Mouse (Mus musculus): ENCODE measurements around the gene Tmem256. TPM values are rescaled to one million over a fixed set of nuclear protein-coding genes. Genes with fewer than 3 reads are reported as not detected.
A peak's percentile ranks its signal among the peaks of the same experiment; 100 is the strongest.

The Tmem256 gene
- polyA plus RNA-seq, 1 experiment from 2014 or later: 455 TPM

DNA sequence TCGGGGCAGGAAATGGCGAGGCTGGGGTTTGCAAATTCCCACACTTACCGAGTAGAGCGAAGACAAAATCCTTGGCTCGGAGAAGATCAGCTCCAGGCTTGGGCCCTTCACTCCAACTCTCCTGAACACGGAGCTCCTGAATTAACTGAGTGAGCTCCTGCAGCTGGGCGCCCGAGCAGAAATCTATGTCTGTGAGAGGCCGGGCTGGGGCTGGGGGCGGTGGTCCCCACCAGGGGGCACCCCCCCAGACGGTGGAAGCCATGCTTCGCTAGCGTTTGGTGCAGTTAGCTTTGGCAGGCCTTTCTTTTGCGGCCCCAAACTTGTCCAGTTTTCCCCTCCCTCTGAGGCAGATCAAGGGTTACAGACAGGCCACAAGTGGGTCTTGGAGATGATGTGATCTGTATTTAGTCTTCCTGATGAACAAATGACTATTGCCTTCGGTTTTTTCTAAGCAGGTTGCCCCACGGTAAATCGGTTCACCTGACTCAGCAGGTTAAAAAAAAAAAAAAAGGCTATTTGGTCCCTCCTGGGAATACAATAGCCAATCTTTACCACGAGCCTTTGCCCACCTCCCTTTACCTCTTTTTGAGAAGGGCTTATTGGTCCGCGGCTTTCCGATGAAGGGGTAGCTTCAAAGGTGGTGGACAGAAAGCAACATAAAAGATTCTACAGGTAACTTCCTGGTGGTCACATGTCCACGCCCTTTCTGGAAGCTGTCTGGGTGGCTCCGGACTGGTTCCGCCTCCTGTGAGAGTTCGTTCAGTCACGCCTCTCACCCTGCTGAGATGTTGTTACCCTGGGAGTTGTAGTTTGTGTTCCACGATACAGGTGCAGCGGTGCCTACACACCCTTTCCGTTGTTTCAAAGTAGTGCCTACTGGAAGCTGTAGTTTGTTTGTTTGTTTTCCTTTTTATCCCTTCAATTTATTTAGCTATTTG, 33.1 kb upstream of the Tmem256 start, which contains the start of gene Tmem102:
TSS of gene Tmem102 (minus strand) at position 653 of the 938 bp plus-strand sequence.
- Histone ChIP-seq H3K27me3 (replicated peaks; ENCODE audit: control insufficient read depth, insufficient read depth, low read length) (peaks cover 38% of the 10 kb centered on the region), H3K4me3 (ENCODE audit: low read depth, low read length) (peak within 1 kb of the TSS; percentile 58), H3K9ac (ENCODE audit: low read length) (peak within 1 kb of the TSS; percentile 23), H3K9me3 (ENCODE audit: control insufficient read depth, low read length) (no peaks in the 10 kb centered on the region), H3K36me3 (ENCODE audit: control insufficient read depth, insufficient read depth, low read length) (no peaks in the 10 kb centered on the region), H3K27ac (ENCODE audit: low read depth) (no peak within 1 kb of the TSS), H3K4me2 (ENCODE audit: low read length) (peak within 1 kb of the TSS; percentile 82), H3K4me1 (replicated peaks; ENCODE audit: control insufficient read depth, insufficient read depth, low read length) (peaks cover 32% of the 10 kb centered on the region)
- 7% methylated on average over 29 of the region's 29 CpGs for WGBS
- ATAC-seq (replicated peaks; ENCODE audit: low FRiP score, low TSS enrichment, low read depth) (no peak), DNase-seq (ENCODE audit: low spot score) (peak; percentile 64)

DNA sequence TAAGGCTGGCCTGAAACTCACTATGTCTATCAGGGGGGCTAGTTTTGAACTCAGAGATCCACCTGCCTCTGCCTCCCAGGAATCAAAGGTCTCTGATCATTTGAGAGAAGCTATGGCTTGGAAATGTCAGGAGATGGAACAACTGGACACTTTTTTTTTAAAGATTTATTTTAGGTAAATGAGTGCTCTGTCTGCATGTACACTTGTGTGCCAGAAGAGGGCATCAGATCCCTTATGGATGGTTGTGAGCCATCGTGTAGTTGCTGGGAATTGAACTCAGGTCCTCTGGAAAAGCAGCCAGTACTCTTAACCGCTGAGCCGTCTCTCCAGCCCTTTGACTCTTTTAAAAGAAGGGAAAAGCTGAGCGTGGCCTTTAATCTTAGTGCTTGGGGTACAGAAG, 31.9 kb upstream of the Tmem256 start:
- H3K4me2 ChIP-seq (ENCODE audit: low read length): no peak overlapping the region
- H3K4me3 ChIP-seq (ENCODE audit: low read depth, low read length): no peak overlapping the region
- H3K9me3 ChIP-seq (ENCODE audit: control insufficient read depth, low read length): no peaks in the 10 kb centered on the region
- peaks cover 35% of the 10 kb centered on the region for H3K27me3 ChIP-seq (replicated peaks; ENCODE audit: control insufficient read depth, insufficient read depth, low read length)
- WGBS: 80% methylated on average over 4 of the region's 4 CpGs
- H3K27ac ChIP-seq (ENCODE audit: low read depth): no peak overlapping the region
- H3K4me1 ChIP-seq (replicated peaks; ENCODE audit: control insufficient read depth, insufficient read depth, low read length): peaks cover 26% of the 10 kb centered on the region
- no peak overlapping the region for H3K9ac ChIP-seq (ENCODE audit: low read length)
- DNase-seq (ENCODE audit: low spot score) (no peak), ATAC-seq (replicated peaks; ENCODE audit: low FRiP score, low TSS enrichment, low read depth) (no peak)
- H3K36me3 ChIP-seq (ENCODE audit: control insufficient read depth, insufficient read depth, low read length): no peaks in the 10 kb centered on the region

DNA sequence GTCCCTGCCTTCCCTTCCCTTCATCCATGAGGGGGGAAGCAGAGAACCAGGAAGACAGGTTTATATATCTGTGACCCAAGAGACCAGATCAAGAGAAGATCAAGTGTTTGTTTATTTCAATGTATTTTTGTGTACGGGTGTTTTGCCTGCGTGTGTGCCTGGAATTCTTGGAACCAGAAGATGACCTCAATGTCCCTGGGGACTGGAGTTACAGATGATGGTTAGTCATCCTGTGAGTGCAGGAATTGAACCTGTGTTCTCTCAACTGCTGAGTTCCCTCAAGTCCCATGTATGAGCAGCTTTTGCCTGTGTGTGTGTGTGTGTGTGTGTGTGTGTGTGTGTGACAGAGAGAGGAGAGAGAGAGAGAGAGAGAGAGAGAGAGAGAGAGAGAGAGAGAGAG, 30.7 kb upstream of the Tmem256 start:
- peaks cover 15% of the 10 kb centered on the region; the same call in 1 of the 2 replicates for H3K4me1 ChIP-seq (replicated peaks; ENCODE audit: control insufficient read depth, insufficient read depth, low read length)
- no peak overlapping the region for H3K9ac ChIP-seq (ENCODE audit: low read length)
- H3K4me3 ChIP-seq (ENCODE audit: low read depth, low read length): no peak overlapping the region
- H3K27ac ChIP-seq (ENCODE audit: low read depth): no peak overlapping the region
- H3K36me3 ChIP-seq (ENCODE audit: control insufficient read depth, insufficient read depth, low read length): no peaks in the 10 kb centered on the region
- H3K9me3 ChIP-seq (ENCODE audit: control insufficient read depth, low read length): no peaks in the 10 kb centered on the region
- ATAC-seq (replicated peaks; ENCODE audit: low FRiP score, low TSS enrichment, low read depth) (no peak), DNase-seq (ENCODE audit: low spot score) (no peak)
- whole genome bisulfite sequencing: 55% methylated on average over 2 of the region's 2 CpGs
- no peak overlapping the region for H3K4me2 ChIP-seq (ENCODE audit: low read length)
- peaks cover 23% of the 10 kb centered on the region for H3K27me3 ChIP-seq (replicated peaks; ENCODE audit: control insufficient read depth, insufficient read depth, low read length)

DNA sequence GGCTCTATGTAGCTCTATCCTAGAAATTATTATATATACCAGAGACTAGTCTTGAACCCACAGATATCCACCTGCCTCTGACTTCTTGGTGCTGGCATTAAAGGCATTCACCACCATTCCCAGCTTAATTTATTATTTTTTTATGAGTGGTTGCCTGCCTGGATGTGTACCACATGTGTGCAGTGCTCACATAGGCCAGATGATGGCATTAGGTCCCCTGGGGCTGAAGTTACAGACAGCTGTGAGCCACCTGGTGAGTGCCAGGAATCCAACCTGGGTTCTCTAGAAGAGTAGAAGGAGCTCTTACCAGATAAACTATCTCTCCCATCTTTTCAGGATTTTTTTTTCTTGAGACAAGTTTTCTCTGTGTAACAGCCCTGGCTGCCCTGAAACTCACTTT, 28.0 kb upstream of the Tmem256 start:
- Histone ChIP-seq H3K4me2 (ENCODE audit: low read length) (no peak overlapping the region), H3K4me1 (replicated peaks; ENCODE audit: control insufficient read depth, insufficient read depth, low read length) (no peaks in the 10 kb centered on the region), H3K27me3 (replicated peaks; ENCODE audit: control insufficient read depth, insufficient read depth, low read length) (peaks cover 10% of the 10 kb centered on the region), H3K9me3 (ENCODE audit: control insufficient read depth, low read length) (no peaks in the 10 kb centered on the region), H3K27ac (ENCODE audit: low read depth) (no peak overlapping the region), H3K9ac (ENCODE audit: low read length) (no peak overlapping the region), H3K36me3 (ENCODE audit: control insufficient read depth, insufficient read depth, low read length) (no peaks in the 10 kb centered on the region), H3K4me3 (ENCODE audit: low read depth, low read length) (no peak overlapping the region)
- no peak for ATAC-seq (replicated peaks; ENCODE audit: low FRiP score, low TSS enrichment, low read depth)
- no peak for DNase-seq (ENCODE audit: low spot score)

DNA sequence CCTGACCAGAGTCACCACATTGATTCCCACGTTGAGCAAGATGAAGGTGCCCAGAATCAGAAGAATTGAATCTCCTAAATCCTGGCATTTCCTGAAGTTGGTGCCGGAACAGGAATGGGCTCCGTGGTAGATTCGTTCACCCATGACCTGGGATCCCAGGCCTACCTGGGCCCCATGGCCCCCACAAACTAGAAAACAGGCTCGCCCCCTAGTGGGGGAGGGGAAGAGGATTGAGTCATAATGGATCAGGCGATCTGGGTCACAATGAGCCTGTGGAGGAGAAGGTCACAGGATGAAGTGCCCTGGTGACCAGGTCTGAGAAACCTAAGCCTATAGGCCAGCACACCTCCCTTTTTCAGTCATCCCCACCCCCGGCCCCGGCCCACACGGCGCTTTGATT, 23.2 kb upstream of the Tmem256 start, which contains the start of gene Gm39566:
TSS of gene Gm39566 (minus strand) at position 144 of the 400 bp plus-strand sequence.
- 62% methylated on average over 10 of the region's 10 CpGs for WGBS
- Histone ChIP-seq H3K27ac (ENCODE audit: low read depth) (no peak within 1 kb of the TSS), H3K9me3 (ENCODE audit: control insufficient read depth, low read length) (no peaks in the 10 kb centered on the region), H3K36me3 (ENCODE audit: control insufficient read depth, insufficient read depth, low read length) (no peaks in the 10 kb centered on the region), H3K4me3 (ENCODE audit: low read depth, low read length) (no peak within 1 kb of the TSS), H3K27me3 (replicated peaks; ENCODE audit: control insufficient read depth, insufficient read depth, low read length) (no peaks in the 10 kb centered on the region), H3K9ac (ENCODE audit: low read length) (no peak within 1 kb of the TSS), H3K4me2 (ENCODE audit: low read length) (no peak within 1 kb of the TSS), H3K4me1 (replicated peaks; ENCODE audit: control insufficient read depth, insufficient read depth, low read length) (no peaks in the 10 kb centered on the region)
- ATAC-seq (replicated peaks; ENCODE audit: low FRiP score, low TSS enrichment, low read depth) (no peak), DNase-seq (ENCODE audit: low spot score) (no peak)

DNA sequence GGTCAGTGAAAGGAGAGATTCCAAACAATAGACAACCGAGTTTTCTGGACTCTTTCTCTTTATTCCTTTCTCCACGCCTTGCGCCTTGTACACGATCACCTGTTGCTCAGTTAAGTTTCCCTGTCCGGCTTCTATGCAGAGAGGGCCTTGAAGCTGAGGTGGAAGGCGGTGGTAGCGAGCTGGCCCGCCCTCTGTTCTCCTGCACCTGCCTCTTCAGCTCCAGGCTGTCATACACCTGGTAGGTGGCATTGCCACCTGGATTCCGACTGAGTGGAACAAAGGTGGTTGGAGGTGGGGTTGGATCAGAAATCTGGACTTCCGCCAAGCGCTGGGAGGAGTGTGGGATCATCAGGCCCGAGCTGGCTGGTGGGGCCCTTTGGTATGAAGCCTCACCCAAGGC, 21.8 kb upstream of the Tmem256 start:
- Histone ChIP-seq H3K9me3 (ENCODE audit: control insufficient read depth, low read length) (no peaks in the 10 kb centered on the region), H3K4me2 (ENCODE audit: low read length) (no peak overlapping the region), H3K4me3 (ENCODE audit: low read depth, low read length) (no peak overlapping the region), H3K27ac (ENCODE audit: low read depth) (no peak overlapping the region), H3K27me3 (replicated peaks; ENCODE audit: control insufficient read depth, insufficient read depth, low read length) (no peaks in the 10 kb centered on the region), H3K9ac (ENCODE audit: low read length) (no peak overlapping the region), H3K4me1 (replicated peaks; ENCODE audit: control insufficient read depth, insufficient read depth, low read length) (no peaks in the 10 kb centered on the region), H3K36me3 (ENCODE audit: control insufficient read depth, insufficient read depth, low read length) (no peaks in the 10 kb centered on the region)
- no peak for DNase-seq (ENCODE audit: low spot score)
- no peak for ATAC-seq (replicated peaks; ENCODE audit: low FRiP score, low TSS enrichment, low read depth)
- 87% methylated on average over 12 of the region's 12 CpGs for WGBS

DNA sequence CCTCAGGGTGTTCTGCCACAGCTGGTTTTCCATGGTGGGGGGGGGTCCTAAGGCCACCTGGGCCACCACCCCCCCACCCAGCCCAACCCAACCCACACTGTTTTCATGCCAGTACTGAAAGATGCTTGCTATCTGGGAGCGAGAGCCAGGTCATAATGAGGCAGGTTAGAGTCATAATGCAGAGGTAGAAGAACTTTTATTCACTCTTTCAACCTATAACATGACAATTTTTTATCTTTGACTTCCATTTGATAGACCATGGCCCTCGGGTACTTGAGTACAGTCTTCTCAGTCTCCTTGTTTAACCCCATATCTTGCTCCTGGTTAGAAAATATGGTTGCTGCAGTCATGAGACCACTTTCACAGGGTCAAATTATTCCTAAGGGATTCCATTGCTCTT, 19.9 kb upstream of the Tmem256 start, which contains the start of gene Spem2:
TSS of gene Spem2 (minus strand) at position 101 of the 400 bp plus-strand sequence.
- 80% methylated on average over 2 of the region's 2 CpGs for WGBS
- no peak within 1 kb of the TSS for H3K4me3 ChIP-seq (ENCODE audit: low read depth, low read length)
- H3K9ac ChIP-seq (ENCODE audit: low read length): no peak within 1 kb of the TSS
- H3K9me3 ChIP-seq (ENCODE audit: control insufficient read depth, low read length): no peaks in the 10 kb centered on the region
- ATAC-seq (replicated peaks; ENCODE audit: low FRiP score, low TSS enrichment, low read depth) (no peak), DNase-seq (ENCODE audit: low spot score) (no peak)
- no peaks in the 10 kb centered on the region for H3K36me3 ChIP-seq (ENCODE audit: control insufficient read depth, insufficient read depth, low read length)
- no peaks in the 10 kb centered on the region for H3K4me1 ChIP-seq (replicated peaks; ENCODE audit: control insufficient read depth, insufficient read depth, low read length)
- no peaks in the 10 kb centered on the region for H3K27me3 ChIP-seq (replicated peaks; ENCODE audit: control insufficient read depth, insufficient read depth, low read length)
- H3K4me2 ChIP-seq (ENCODE audit: low read length): no peak within 1 kb of the TSS
- H3K27ac ChIP-seq (ENCODE audit: low read depth): no peak within 1 kb of the TSS

DNA sequence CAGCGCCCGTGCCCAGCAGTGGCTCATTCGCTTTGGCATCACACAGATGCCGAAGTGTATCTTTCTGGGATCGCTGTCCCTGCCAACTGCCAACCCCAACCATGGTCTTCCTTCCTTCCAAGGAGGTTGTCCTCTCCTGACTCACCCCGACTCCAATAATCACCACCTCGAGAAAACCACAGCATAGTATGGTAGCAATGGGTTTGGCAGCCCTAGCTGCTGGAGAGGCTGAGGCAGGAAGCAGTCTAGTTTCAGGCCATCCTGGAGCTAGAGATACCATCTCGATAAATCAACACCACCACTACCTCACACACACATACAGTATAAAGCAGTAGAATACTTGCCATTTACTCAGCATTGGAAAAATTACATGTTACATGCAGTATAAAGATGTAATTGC, 19.4 kb upstream of the Tmem256 start:
- no peak for ATAC-seq (replicated peaks; ENCODE audit: low FRiP score, low TSS enrichment, low read depth)
- WGBS: 95% methylated on average over 8 of the region's 8 CpGs

More for the DNA sequence above, 19.4 kb upstream of the Tmem256 start:
- Histone ChIP-seq H3K4me2 (ENCODE audit: low read length) (no peak overlapping the region), H3K36me3 (ENCODE audit: control insufficient read depth, insufficient read depth, low read length) (0 out of 2 replicates have a peak, but pooled peaks cover under 1% of the 10 kb centered on the region), H3K4me3 (ENCODE audit: low read depth, low read length) (no peak overlapping the region), H3K27ac (ENCODE audit: low read depth) (no peak overlapping the region), H3K4me1 (replicated peaks; ENCODE audit: control insufficient read depth, insufficient read depth, low read length) (no peaks in the 10 kb centered on the region), H3K27me3 (replicated peaks; ENCODE audit: control insufficient read depth, insufficient read depth, low read length) (no peaks in the 10 kb centered on the region), H3K9me3 (ENCODE audit: control insufficient read depth, low read length) (no peaks in the 10 kb centered on the region), H3K9ac (ENCODE audit: low read length) (no peak overlapping the region)
- no peak for DNase-seq (ENCODE audit: low spot score)

Measured in intestine, embryonic 14.5 days (tissue).